Mouse (Mus musculus): ENCODE data around the gene Ptn. TPM values are rescaled to one million over a fixed set of nuclear protein-coding genes. Genes with fewer than 3 reads are reported as not detected.
A peak's percentile ranks its signal among the peaks of the same experiment; 100 is the strongest.

The Ptn gene
- polyA plus RNA-seq, 1 experiment from 2014 or later: 596 TPM

GRCm38 (mm10) chr6:36842101-36842922 lies 32.3 kb upstream of the Ptn start:
- 43% methylated on average over 5 of the region's 5 CpGs for WGBS
- H3K9me3 ChIP-seq (replicated peaks; ENCODE audit: control insufficient read depth, low read length): no peaks in the 10 kb centered on the region
- H3K9ac ChIP-seq (replicated peaks; ENCODE audit: low read length): no peak overlapping the region
- DNase-seq (ENCODE audit: low spot score) (no peak), ATAC-seq (replicated peaks; ENCODE audit: insufficient number of reproducible peaks, low FRiP score, low TSS enrichment, low read depth) (peak; percentile 60; the same call in 1 of the 2 replicates)
- H3K36me3 ChIP-seq (replicated peaks; ENCODE audit: control insufficient read depth, insufficient read depth, low read depth, low read length): no peaks in the 10 kb centered on the region
- H3K4me3 ChIP-seq (ENCODE audit: low read depth, low read length): no peak overlapping the region
- H3K4me1 ChIP-seq (ENCODE audit: control insufficient read depth, insufficient read depth, low read length): no peaks in the 10 kb centered on the region
- H3K4me2 ChIP-seq (ENCODE audit: low read depth, low read length): no peak overlapping the region
- peak overlapping the region; percentile 31; the same call in 1 of the 2 replicates for H3K27ac ChIP-seq (replicated peaks; ENCODE audit: low read depth, low read length)
- H3K27me3 ChIP-seq (ENCODE audit: control insufficient read depth, insufficient read depth, low read length): no peaks in the 10 kb centered on the region

GRCm38 (mm10) chr6:36841701-36842100 lies 31.7 kb upstream of the Ptn start:
- Histone ChIP-seq H3K36me3 (replicated peaks; ENCODE audit: control insufficient read depth, insufficient read depth, low read depth, low read length) (no peaks in the 10 kb centered on the region), H3K4me1 (ENCODE audit: control insufficient read depth, insufficient read depth, low read length) (no peaks in the 10 kb centered on the region; the same call in 1 of the 2 replicates), H3K27ac (replicated peaks; ENCODE audit: low read depth, low read length) (no peak overlapping the region), H3K9ac (replicated peaks; ENCODE audit: low read length) (no peak overlapping the region), H3K27me3 (ENCODE audit: control insufficient read depth, insufficient read depth, low read length) (no peaks in the 10 kb centered on the region), H3K4me3 (ENCODE audit: low read depth, low read length) (no peak overlapping the region), H3K4me2 (ENCODE audit: low read depth, low read length) (no peak overlapping the region), H3K9me3 (replicated peaks; ENCODE audit: control insufficient read depth, low read length) (no peaks in the 10 kb centered on the region)
- DNase-seq (ENCODE audit: low spot score) (peak; percentile 93), ATAC-seq (replicated peaks; ENCODE audit: insufficient number of reproducible peaks, low FRiP score, low TSS enrichment, low read depth) (peak; percentile 79)
- 23% methylated on average over 3 of the region's 3 CpGs for WGBS

- ATAC-seq (replicated peaks; ENCODE audit: insufficient number of reproducible peaks, low FRiP score, low TSS enrichment, low read depth): no peak
- H3K27ac ChIP-seq (replicated peaks; ENCODE audit: low read depth, low read length): peak overlapping the region; percentile 73; the same call in 1 of the 2 replicates
- H3K4me3 ChIP-seq (ENCODE audit: low read depth, low read length): no peak overlapping the region
- H3K9me3 ChIP-seq (replicated peaks; ENCODE audit: control insufficient read depth, low read length): no peaks in the 10 kb centered on the region
- DNase-seq (ENCODE audit: low spot score): peak; percentile 56
- no peak overlapping the region for H3K9ac ChIP-seq (replicated peaks; ENCODE audit: low read length)
- no peaks in the 10 kb centered on the region for H3K36me3 ChIP-seq (replicated peaks; ENCODE audit: control insufficient read depth, insufficient read depth, low read depth, low read length)
- no peaks in the 10 kb centered on the region for H3K27me3 ChIP-seq (ENCODE audit: control insufficient read depth, insufficient read depth, low read length)
- H3K4me2 ChIP-seq (ENCODE audit: low read depth, low read length): no peak overlapping the region
- peaks cover 3% of the 10 kb centered on the region; the same call in 1 of the 2 replicates for H3K4me1 ChIP-seq (ENCODE audit: control insufficient read depth, insufficient read depth, low read length)
These were observed 31.2 kb upstream of the Ptn start for GRCm38 (mm10) chr6:36841174-36841573.

GRCm38 (mm10) chr6:36838747-36839146 lies 28.7 kb upstream of the Ptn start:
- no peak for DNase-seq (ENCODE audit: low spot score)
- Histone ChIP-seq H3K4me1 (ENCODE audit: control insufficient read depth, insufficient read depth, low read length) (peaks cover 3% of the 10 kb centered on the region; the same call in 1 of the 2 replicates), H3K4me2 (ENCODE audit: low read depth, low read length) (no peak overlapping the region), H3K4me3 (ENCODE audit: low read depth, low read length) (no peak overlapping the region), H3K27ac (replicated peaks; ENCODE audit: low read depth, low read length) (no peak overlapping the region), H3K36me3 (replicated peaks; ENCODE audit: control insufficient read depth, insufficient read depth, low read depth, low read length) (no peaks in the 10 kb centered on the region), H3K9ac (replicated peaks; ENCODE audit: low read length) (no peak overlapping the region), H3K9me3 (replicated peaks; ENCODE audit: control insufficient read depth, low read length) (no peaks in the 10 kb centered on the region), H3K27me3 (ENCODE audit: control insufficient read depth, insufficient read depth, low read length) (no peaks in the 10 kb centered on the region)
- ATAC-seq (replicated peaks; ENCODE audit: insufficient number of reproducible peaks, low FRiP score, low TSS enrichment, low read depth): no peak
- WGBS: 94% methylated on average over 1 of the region's 1 CpGs

DNA sequence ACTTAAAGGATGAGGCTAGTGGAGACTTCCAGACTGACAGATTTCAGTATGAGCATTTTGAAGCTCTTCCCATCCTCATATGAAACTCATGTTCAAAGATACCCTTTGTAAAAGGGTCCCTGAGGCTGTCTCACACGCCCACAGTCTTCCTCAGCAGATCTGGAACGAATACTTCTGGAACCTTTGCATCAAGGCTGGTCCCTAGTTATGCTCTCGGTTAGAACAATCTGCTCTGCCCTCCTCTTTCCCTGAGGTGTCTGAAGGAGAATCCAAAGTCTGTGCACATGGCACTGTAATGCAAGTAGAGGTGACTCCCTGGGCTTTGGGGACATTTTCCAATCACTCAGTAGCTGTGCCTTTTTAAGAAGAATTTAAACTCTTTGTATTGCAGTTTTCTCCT lies 25.3 kb upstream of the Ptn start:
- Histone ChIP-seq H3K27ac (replicated peaks; ENCODE audit: low read depth, low read length) (no peak overlapping the region), H3K4me3 (ENCODE audit: low read depth, low read length) (no peak overlapping the region), H3K9me3 (replicated peaks; ENCODE audit: control insufficient read depth, low read length) (no peaks in the 10 kb centered on the region), H3K9ac (replicated peaks; ENCODE audit: low read length) (no peak overlapping the region), H3K27me3 (ENCODE audit: control insufficient read depth, insufficient read depth, low read length) (no peaks in the 10 kb centered on the region), H3K4me2 (ENCODE audit: low read depth, low read length) (no peak overlapping the region), H3K36me3 (replicated peaks; ENCODE audit: control insufficient read depth, insufficient read depth, low read depth, low read length) (no peaks in the 10 kb centered on the region), H3K4me1 (ENCODE audit: control insufficient read depth, insufficient read depth, low read length) (peaks cover 3% of the 10 kb centered on the region; the same call in 1 of the 2 replicates)
- no peak for DNase-seq (ENCODE audit: low spot score)
- ATAC-seq (replicated peaks; ENCODE audit: insufficient number of reproducible peaks, low FRiP score, low TSS enrichment, low read depth): no peak
- WGBS: 60% methylated on average over 3 of the region's 3 CpGs

DNA sequence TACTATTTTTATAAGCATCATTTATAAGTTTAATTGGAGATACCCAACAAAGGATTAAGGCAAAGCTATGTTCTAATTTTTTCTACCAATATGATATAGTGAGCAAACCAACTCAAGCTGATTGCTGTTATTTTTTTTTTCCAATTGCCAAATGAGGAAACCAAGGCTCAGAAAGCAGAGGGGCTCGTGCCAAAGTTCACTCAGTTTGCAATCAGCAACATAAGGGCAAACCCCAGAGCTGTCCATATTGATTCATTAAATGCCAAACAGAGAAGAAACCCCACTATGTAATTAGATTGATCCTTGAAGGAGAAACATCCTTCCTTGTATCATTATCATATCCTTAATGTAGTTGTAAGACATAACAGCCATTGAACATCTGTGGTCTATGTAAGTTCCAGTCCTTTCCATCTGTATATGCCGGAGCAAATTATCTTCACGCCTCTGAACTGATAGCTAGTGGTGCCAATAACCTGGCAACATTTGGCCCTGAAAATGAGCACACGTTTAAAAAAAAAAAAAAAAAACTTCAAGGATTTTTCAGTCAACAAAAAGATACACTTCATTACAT lies 24.8 kb upstream of the Ptn start:
- Histone ChIP-seq H3K27me3 (ENCODE audit: control insufficient read depth, insufficient read depth, low read length) (no peaks in the 10 kb centered on the region), H3K9ac (replicated peaks; ENCODE audit: low read length) (no peak overlapping the region), H3K27ac (replicated peaks; ENCODE audit: low read depth, low read length) (no peak overlapping the region), H3K9me3 (replicated peaks; ENCODE audit: control insufficient read depth, low read length) (no peaks in the 10 kb centered on the region), H3K36me3 (replicated peaks; ENCODE audit: control insufficient read depth, insufficient read depth, low read depth, low read length) (no peaks in the 10 kb centered on the region), H3K4me3 (ENCODE audit: low read depth, low read length) (no peak overlapping the region), H3K4me1 (ENCODE audit: control insufficient read depth, insufficient read depth, low read length) (peaks cover 3% of the 10 kb centered on the region; the same call in 1 of the 2 replicates), H3K4me2 (ENCODE audit: low read depth, low read length) (no peak overlapping the region)
- 77% methylated on average over 4 of the region's 4 CpGs for WGBS
- DNase-seq (ENCODE audit: low spot score) (no peak), ATAC-seq (replicated peaks; ENCODE audit: insufficient number of reproducible peaks, low FRiP score, low TSS enrichment, low read depth) (no peak)

DNA sequence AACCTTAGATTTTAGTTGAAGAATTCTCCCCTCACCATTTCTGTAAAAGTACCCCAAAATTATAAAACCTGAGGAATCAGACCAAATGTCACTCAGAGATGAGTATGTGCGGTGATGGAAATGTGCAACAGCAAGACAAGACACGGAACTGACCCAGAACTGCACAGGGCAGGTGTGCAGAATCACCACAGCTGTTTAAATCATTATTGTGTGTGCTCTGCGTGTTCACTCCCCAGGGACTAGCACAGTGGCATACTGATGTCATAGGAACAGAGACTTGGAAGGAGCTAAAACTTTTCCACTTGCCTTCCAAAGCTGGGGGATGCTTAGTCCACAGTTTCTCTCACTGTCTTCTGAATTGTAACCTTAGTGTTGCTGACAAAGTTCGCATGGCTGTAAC lies 22.7 kb upstream of the Ptn start:
- Histone ChIP-seq H3K4me3 (ENCODE audit: low read depth, low read length) (no peak overlapping the region), H3K27me3 (ENCODE audit: control insufficient read depth, insufficient read depth, low read length) (no peaks in the 10 kb centered on the region), H3K36me3 (replicated peaks; ENCODE audit: control insufficient read depth, insufficient read depth, low read depth, low read length) (no peaks in the 10 kb centered on the region), H3K27ac (replicated peaks; ENCODE audit: low read depth, low read length) (no peak overlapping the region), H3K9me3 (replicated peaks; ENCODE audit: control insufficient read depth, low read length) (no peaks in the 10 kb centered on the region), H3K4me2 (ENCODE audit: low read depth, low read length) (no peak overlapping the region), H3K9ac (replicated peaks; ENCODE audit: low read length) (no peak overlapping the region), H3K4me1 (ENCODE audit: control insufficient read depth, insufficient read depth, low read length) (peaks cover 3% of the 10 kb centered on the region; the same call in 1 of the 2 replicates)
- no peak for ATAC-seq (replicated peaks; ENCODE audit: insufficient number of reproducible peaks, low FRiP score, low TSS enrichment, low read depth)
- no peak for DNase-seq (ENCODE audit: low spot score)
- WGBS: 75% methylated on average over 4 of the region's 4 CpGs

DNA sequence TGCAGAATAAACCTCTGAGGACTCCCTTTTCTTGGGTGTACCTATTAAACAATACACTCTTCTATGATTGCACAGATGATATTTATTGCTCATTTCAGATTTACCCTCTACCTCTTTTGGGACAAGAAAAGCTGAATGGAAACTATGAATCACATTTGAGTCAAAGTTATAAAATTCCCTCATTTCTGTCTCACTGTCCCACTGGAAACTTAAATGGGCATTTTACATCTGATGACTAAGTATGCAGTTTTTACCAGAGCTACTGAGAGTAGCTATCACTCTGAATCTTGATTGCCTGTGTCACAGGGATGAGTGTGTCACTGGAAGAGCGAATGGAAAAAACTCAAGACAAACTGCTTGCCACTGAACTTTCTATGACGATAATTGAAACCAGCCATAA lies 22.2 kb upstream of the Ptn start:
- H3K27me3 ChIP-seq (ENCODE audit: control insufficient read depth, insufficient read depth, low read length): no peaks in the 10 kb centered on the region
- H3K27ac ChIP-seq (replicated peaks; ENCODE audit: low read depth, low read length): no peak overlapping the region
- H3K36me3 ChIP-seq (replicated peaks; ENCODE audit: control insufficient read depth, insufficient read depth, low read depth, low read length): no peaks in the 10 kb centered on the region
- 59% methylated on average over 2 of the region's 2 CpGs for WGBS
- H3K4me2 ChIP-seq (ENCODE audit: low read depth, low read length): no peak overlapping the region
- H3K4me1 ChIP-seq (ENCODE audit: control insufficient read depth, insufficient read depth, low read length): peaks cover 3% of the 10 kb centered on the region; the same call in 1 of the 2 replicates
- H3K4me3 ChIP-seq (ENCODE audit: low read depth, low read length): no peak overlapping the region
- no peaks in the 10 kb centered on the region for H3K9me3 ChIP-seq (replicated peaks; ENCODE audit: control insufficient read depth, low read length)
- H3K9ac ChIP-seq (replicated peaks; ENCODE audit: low read length): no peak overlapping the region
- DNase-seq (ENCODE audit: low spot score): no peak
- no peak for ATAC-seq (replicated peaks; ENCODE audit: insufficient number of reproducible peaks, low FRiP score, low TSS enrichment, low read depth)
